Mouse (Mus musculus) midbrain, embryonic 13.5 days (tissue): ENCODE results near the gene Nr1h2. TPM values are rescaled to one million over a fixed set of nuclear protein-coding genes. Genes with fewer than 3 reads are reported as not detected.

Experiments used
- ATAC-seq: fragments of 200-750 bp; cut with Nextera tagmentation; 2 replicates; pipeline ENCODE4 v1.8.0; 2017; ENCODE audit warnings: mild to moderate bottlenecking, moderate TSS enrichment, moderate library complexity
- H3K27ac ChIP-seq: fragments of 300-500 bp; sonication (generic); 2 replicates; pipeline ENCODE4 v1.5.1; 2015; ENCODE audit warnings: inconsistent platforms, mild to moderate bottlenecking, moderate library complexity
- H3K27me3 ChIP-seq: fragments of 300-500 bp; sonication (generic); 2 replicates; pipeline ENCODE4 v1.6.1; 2015; ENCODE audit warnings: mild to moderate bottlenecking, inconsistent platforms
- H3K36me3 ChIP-seq: fragments of 300-500 bp; sonication (generic); 2 replicates; pipeline ENCODE4 v1.6.1; 2015; ENCODE audit warnings: mild to moderate bottlenecking, inconsistent platforms
- H3K4me1 ChIP-seq: fragments of 300-500 bp; sonication (generic); replicated peaks from 2 replicates; pipeline ENCODE4 v1.6.1; 2015; ENCODE audit warnings: inconsistent platforms
- H3K4me2 ChIP-seq: fragments of 300-500 bp; sonication (generic); replicated peaks from 2 replicates; pipeline ENCODE4 v1.6.1; 2015; ENCODE audit warnings: moderate library complexity, mild to moderate bottlenecking, inconsistent platforms
- H3K4me3 ChIP-seq: fragments of 300-500 bp; sonication (generic); replicated peaks from 2 replicates; pipeline ENCODE4 v1.5.1; 2015; ENCODE audit warnings: mild to moderate bottlenecking, inconsistent platforms
- H3K9ac ChIP-seq: fragments of 300-500 bp; sonication (generic); replicated peaks from 2 replicates; pipeline ENCODE4 v1.6.1; 2015; ENCODE audit warnings: mild to moderate bottlenecking, inconsistent platforms
- H3K9me3 ChIP-seq: fragments of 300-500 bp; sonication (generic); 2 replicates; pipeline ENCODE4 v1.6.1; 2016; ENCODE audit warnings: mild to moderate bottlenecking, inconsistent platforms
- WGBS: fragments of 180-500 bp; shearing (Covaris S2); methylation state at CpG from one replicate; pipeline ENCODE4 v1.1.7; 2015; 5-methylcytosine and 5-hydroxymethylcytosine counted together
- polyA plus RNA-seq: library from polyadenylated mRNA; unstranded; fragments of >200 nt; fragmentation: Nextera tagmentation; extraction: Ambion mirVana; gene quantifications from 2 replicates; pipeline ENCODE4 v1.2.1, GENCODE M21; 2015

Gene Nr1h2
- polyA plus RNA-seq, 1 experiment from 2014 or later = 74.9 TPM

- H3K9ac ChIP-seq = peak overlapping the region; percentile 71; the same call in 1 of the 2 replicates
- no peaks in the 10 kb centered on the region; the same call in 1 of the 2 replicates for H3K9me3 ChIP-seq
- peaks cover 15% of the 10 kb centered on the region for H3K4me1 ChIP-seq
- WGBS = 94% methylated on average over 13 of the region's 13 CpGs
- no peaks in the 10 kb centered on the region for H3K27me3 ChIP-seq
- ATAC-seq = no peak
- H3K36me3 ChIP-seq = peaks cover 38% of the 10 kb centered on the region
- no peak overlapping the region for H3K27ac ChIP-seq
- peak overlapping the region; percentile 90; the same call in 1 of the 2 replicates for H3K4me2 ChIP-seq
- peak overlapping the region; percentile 62; the same call in 1 of the 2 replicates for H3K4me3 ChIP-seq
Measured at GRCm38 (mm10) chr7:44547041-44547440, 6.7 kb downstream of the Nr1h2 start.

- Histone ChIP-seq H3K4me1 (peaks cover 15% of the 10 kb centered on the region), H3K4me3 (no peak overlapping the region), H3K36me3 (peaks cover 38% of the 10 kb centered on the region), H3K9ac (no peak overlapping the region), H3K9me3 (no peaks in the 10 kb centered on the region; the same call in 1 of the 2 replicates), H3K27me3 (no peaks in the 10 kb centered on the region), H3K27ac (no peak overlapping the region), H3K4me2 (no peak overlapping the region)
- 97% methylated on average over 3 of the region's 3 CpGs for WGBS
- ATAC-seq = no peak
Measured at GRCm38 (mm10) chr7:44546274-44546673, 7.5 kb downstream of the Nr1h2 start.

GRCm38 (mm10) chr7:44543071-44543470 is 10.7 kb downstream of the Nr1h2 start:
- 81% methylated on average over 12 of the region's 12 CpGs for WGBS
- Histone ChIP-seq H3K4me2 (no peak overlapping the region), H3K4me1 (peaks cover 12% of the 10 kb centered on the region), H3K27me3 (no peaks in the 10 kb centered on the region), H3K9ac (0 out of 2 replicates have a peak overlapping the region, but pooled peaks have one; percentile 5), H3K27ac (no peak overlapping the region), H3K4me3 (no peak overlapping the region), H3K9me3 (no peaks in the 10 kb centered on the region; the same call in 1 of the 2 replicates), H3K36me3 (peaks cover 50% of the 10 kb centered on the region)
- no peak for ATAC-seq

GRCm38 (mm10) chr7:44542555-44542954 is 11.2 kb downstream of the Nr1h2 start:
- no peak for ATAC-seq
- Histone ChIP-seq H3K27me3 (no peaks in the 10 kb centered on the region), H3K4me3 (no peak overlapping the region), H3K4me2 (no peak overlapping the region), H3K27ac (no peak overlapping the region), H3K4me1 (peaks cover 6% of the 10 kb centered on the region), H3K9ac (no peak overlapping the region), H3K9me3 (no peaks in the 10 kb centered on the region; the same call in 1 of the 2 replicates), H3K36me3 (peaks cover 55% of the 10 kb centered on the region)
- WGBS = 94% methylated on average over 11 of the region's 11 CpGs

GRCm38 (mm10) chr7:44538756-44539624 is 14.8 kb downstream of the Nr1h2 start:
- Histone ChIP-seq H3K4me3 (no peak overlapping the region), H3K4me2 (no peak overlapping the region), H3K9me3 (no peaks in the 10 kb centered on the region), H3K4me1 (no peaks in the 10 kb centered on the region), H3K27me3 (no peaks in the 10 kb centered on the region), H3K27ac (no peak overlapping the region), H3K9ac (no peak overlapping the region), H3K36me3 (peaks cover 84% of the 10 kb centered on the region)
- WGBS = 93% methylated on average over 41 of the region's 41 CpGs
- no peak for ATAC-seq

GRCm38 (mm10) chr7:44537496-44537895 is 16.3 kb downstream of the Nr1h2 start:
- Histone ChIP-seq H3K36me3 (peaks cover 96% of the 10 kb centered on the region), H3K4me1 (no peaks in the 10 kb centered on the region), H3K27ac (no peak overlapping the region), H3K4me2 (no peak overlapping the region), H3K9ac (no peak overlapping the region), H3K4me3 (no peak overlapping the region), H3K9me3 (no peaks in the 10 kb centered on the region), H3K27me3 (no peaks in the 10 kb centered on the region)
- no peak for ATAC-seq
- 93% methylated on average over 13 of the region's 13 CpGs for WGBS

GRCm38 (mm10) chr7:44537009-44537408 is 16.7 kb downstream of the Nr1h2 start:
- Histone ChIP-seq H3K4me2 (no peak overlapping the region), H3K27ac (no peak overlapping the region), H3K9ac (no peak overlapping the region), H3K4me1 (no peaks in the 10 kb centered on the region), H3K27me3 (no peaks in the 10 kb centered on the region), H3K36me3 (peaks cover 95% of the 10 kb centered on the region), H3K4me3 (no peak overlapping the region), H3K9me3 (no peaks in the 10 kb centered on the region)
- no peak for ATAC-seq
- WGBS = 85% methylated on average over 7 of the region's 7 CpGs

DNA sequence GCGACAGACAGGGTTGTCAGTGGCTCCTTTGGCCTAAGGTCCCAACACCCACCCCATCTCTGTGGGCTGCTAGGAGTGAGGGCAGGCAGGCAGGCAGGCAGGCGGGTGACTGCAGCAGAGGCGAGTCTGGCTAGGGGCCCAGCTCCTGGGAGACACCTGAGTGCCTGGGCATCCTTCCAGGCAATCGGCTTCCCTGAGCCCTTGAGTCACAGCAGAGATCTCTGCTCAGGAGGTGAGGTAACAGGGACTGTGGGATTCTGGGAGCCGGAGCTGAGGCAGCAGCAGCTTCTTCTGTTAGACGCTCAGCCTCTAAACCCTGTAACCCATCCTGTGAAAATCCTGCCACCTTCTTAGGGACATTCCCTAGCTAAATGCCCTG is 17.2 kb downstream of the Nr1h2 start:
- no peak for ATAC-seq
- H3K9ac ChIP-seq = no peak overlapping the region
- H3K4me2 ChIP-seq = no peak overlapping the region
- no peak overlapping the region for H3K4me3 ChIP-seq
- peaks cover 91% of the 10 kb centered on the region for H3K36me3 ChIP-seq
- no peak overlapping the region for H3K27ac ChIP-seq
- no peaks in the 10 kb centered on the region for H3K4me1 ChIP-seq
- H3K9me3 ChIP-seq = no peaks in the 10 kb centered on the region
- WGBS = 94% methylated on average over 6 of the region's 6 CpGs
- H3K27me3 ChIP-seq = no peaks in the 10 kb centered on the region

GRCm38 (mm10) chr7:44535657-44536589 is 17.8 kb downstream of the Nr1h2 start:
- ATAC-seq = no peak
- 94% methylated on average over 27 of the region's 27 CpGs for WGBS

GRCm38 (mm10) chr7:44534656-44535441 is 18.9 kb downstream of the Nr1h2 start:
- peaks cover 73% of the 10 kb centered on the region for H3K36me3 ChIP-seq
- H3K27ac ChIP-seq = no peak overlapping the region
- H3K4me3 ChIP-seq = no peak overlapping the region
- no peak overlapping the region for H3K9ac ChIP-seq
- H3K4me2 ChIP-seq = no peak overlapping the region
- no peak for ATAC-seq
- H3K9me3 ChIP-seq = no peaks in the 10 kb centered on the region
- 91% methylated on average over 19 of the region's 19 CpGs for WGBS
- H3K27me3 ChIP-seq = no peaks in the 10 kb centered on the region; the same call in 1 of the 2 replicates
- H3K4me1 ChIP-seq = no peaks in the 10 kb centered on the region

More at GRCm38 (mm10) chr7:44535657-44536589, 17.8 kb downstream of the Nr1h2 start:
- peaks cover 84% of the 10 kb centered on the region for H3K36me3 ChIP-seq
- no peaks in the 10 kb centered on the region for H3K4me1 ChIP-seq
- no peak overlapping the region for H3K4me3 ChIP-seq
- no peaks in the 10 kb centered on the region for H3K27me3 ChIP-seq
- no peak overlapping the region for H3K27ac ChIP-seq
- H3K4me2 ChIP-seq = no peak overlapping the region
- H3K9ac ChIP-seq = no peak overlapping the region
- H3K9me3 ChIP-seq = no peaks in the 10 kb centered on the region

GRCm38 (mm10) chr7:44534242-44534641 is 19.5 kb downstream of the Nr1h2 start:
- no peaks in the 10 kb centered on the region for H3K4me1 ChIP-seq
- no peak overlapping the region for H3K4me2 ChIP-seq
- 94% methylated on average over 13 of the region's 13 CpGs for WGBS
- H3K4me3 ChIP-seq = no peak overlapping the region
- peaks cover 5% of the 10 kb centered on the region for H3K27me3 ChIP-seq
- H3K9ac ChIP-seq = no peak overlapping the region
- H3K27ac ChIP-seq = no peak overlapping the region
- ATAC-seq = no peak
- H3K9me3 ChIP-seq = no peaks in the 10 kb centered on the region
- H3K36me3 ChIP-seq = peaks cover 67% of the 10 kb centered on the region
